Mouse (Mus musculus) CH12.LX (cell line): ENCODE data around the gene Ap2a2.

Experiments
- CTCF ChIP-seq, 2 experiments: IDR thresholded peaks in 1 of 2; conservative IDR thresholded peaks in 1 of 2; 2 replicates each; pipeline ENCODE4 v1.5.1; 2011 to 2012; ENCODE audit warnings: low read depth in 2 of 2, low read length in 2 of 2, improper control_type of control experiment in 1 of 2, inconsistent platforms in 1 of 2, mild to moderate bottlenecking in 1 of 2, moderate library complexity in 1 of 2
- MAFK ChIP-seq: IDR thresholded peaks from 2 replicates; pipeline ENCODE4 v1.6.1; 2011; ENCODE audit warnings: low read length, improper control_type of control experiment; ENCODE audit not compliant: insufficient replicate concordance
- MXI1 ChIP-seq: IDR thresholded peaks from 2 replicates; pipeline ENCODE4 v1.6.1; 2011; ENCODE audit warnings: mild to moderate bottlenecking, low read depth, low read length, improper control_type of control experiment
- MYC ChIP-seq: IDR thresholded peaks from 2 replicates; pipeline ENCODE4 v1.6.1; 2011; ENCODE audit warnings: low read depth, mild to moderate bottlenecking, improper control_type of control experiment, low read length
- NRF1 ChIP-seq: IDR thresholded peaks from 2 replicates; pipeline ENCODE4 v1.6.1; 2014; ENCODE audit warnings: low read depth, mild to moderate bottlenecking, inconsistent platforms, low read length, improper control_type of control experiment, moderate library complexity
- POLR2A ChIP-seq: IDR thresholded peaks from 2 replicates; pipeline ENCODE4 v1.6.1; 2011; ENCODE audit warnings: low read depth, mild to moderate bottlenecking, improper control_type of control experiment, low read length
- RAD21 ChIP-seq: IDR thresholded peaks from 2 replicates; pipeline ENCODE4 v1.6.1; 2011; ENCODE audit warnings: low read depth, mild to moderate bottlenecking, low read length, improper control_type of control experiment, moderate library complexity
- RCOR1 ChIP-seq: conservative IDR thresholded peaks from 2 replicates; pipeline ENCODE4 v1.6.1; 2012; ENCODE audit warnings: low read depth, mild to moderate bottlenecking, inconsistent platforms, low read length, improper control_type of control experiment
- SMC3 ChIP-seq: IDR thresholded peaks from 2 replicates; pipeline ENCODE4 v1.6.1; 2011; ENCODE audit warnings: low read depth, low read length, improper control_type of control experiment

- no peak for TF ChIP-seq MAFK
- TF ChIP-seq MYC = no peak
- no peak for TF ChIP-seq CTCF (conservative IDR thresholded peaks at IDR 0.05 in 1 of 2, IDR thresholded peaks at IDR 0.05 in 1 of 2; ENCODE audit: low read depth in 2 of 2, low read length in 2 of 2)
- no peak for TF ChIP-seq POLR2A
- TF ChIP-seq SMC3 = no peak
- no peak for TF ChIP-seq NRF1
- no peak for TF ChIP-seq MXI1
- TF ChIP-seq RCOR1 = no peak
- TF ChIP-seq RAD21 = no peak
Observed at GRCm38 (mm10) chr7:141678922-141679321, 116.9 kb downstream of the Ap2a2 start.
